19 mouse cellular contexts compared by ENCODE assay signal in genomic region chr5:110909955-110910589, GRCm38 (mm10).
"Had no signal": no experiment of that assay in that cellular context is flagged by ENCODE, and none has a peak within 500 bp of the region (broad histone marks: within the 10 kb centered on the region; RNA-seq: fewer than 3 reads in every experiment).

No protein-coding gene starts in this region.

- H3K4me2 ChIP-seq: liver, embryonic 15.5 days; lung, embryonic 15.5 days; midbrain, embryonic 12.5 days; neural tube, embryonic 13.5 days; neural tube, embryonic 15.5 days; stomach, embryonic 15.5 days had no signal

- H3K4me3 ChIP-seq: liver, embryonic 15.5 days; lung, embryonic 15.5 days; midbrain, embryonic 12.5 days; myocyte; neural tube, embryonic 13.5 days; neural tube, embryonic 15.5 days; stomach, embryonic 15.5 days had no signal

- ATAC-seq: liver, postnatal 0 days; lung, postnatal 0 days; midbrain, embryonic 16.5 days had no signal

- H3K27me3 ChIP-seq: liver, embryonic 15.5 days; lung, embryonic 15.5 days; midbrain, embryonic 12.5 days; neural tube, embryonic 13.5 days; neural tube, embryonic 15.5 days; stomach, embryonic 15.5 days had no signal

- H3K9me3 ChIP-seq: liver, embryonic 15.5 days; lung, embryonic 15.5 days; neural tube, embryonic 15.5 days; stomach, embryonic 15.5 days had no signal

- H3K4me1 ChIP-seq: midbrain, embryonic 12.5 days; neural tube, embryonic 15.5 days; stomach, embryonic 15.5 days had no signal

- H3K36me3 ChIP-seq: liver, embryonic 15.5 days; lung, embryonic 15.5 days; stomach, embryonic 15.5 days had no signal

- H3K9ac ChIP-seq: liver, embryonic 15.5 days; liver, postnatal 0 days; lung, embryonic 15.5 days; midbrain, embryonic 12.5 days; neural tube, embryonic 13.5 days; neural tube, embryonic 15.5 days; stomach, embryonic 15.5 days had no signal

- DNase-seq: liver, postnatal 0 days; lung, adult 2 months; lung, postnatal 14 days; lung, postnatal 36 days; midbrain, embryonic 14.5 days; right cerebral cortex, postnatal 14 days; thymus, adult 2 months; thymus, postnatal 25 days; thymus, postnatal 4 days had no signal

- H3K27ac ChIP-seq: liver, embryonic 15.5 days; lung, embryonic 15.5 days; midbrain, embryonic 12.5 days; neural tube, embryonic 13.5 days; neural tube, embryonic 15.5 days; stomach, embryonic 15.5 days; stomach, postnatal 0 days had no signal
